Mouse (Mus musculus) CD4-positive, CD25-positive, alpha-beta regulatory T cell, adult 9 weeks (primary cell): ENCODE results near the gene Srd5a1. TPM values are rescaled to one million over a fixed set of nuclear protein-coding genes. Genes with fewer than 3 reads are reported as not detected.

Experiments used
- polyA plus RNA-seq: library from polyadenylated mRNA; unstranded; fragments of 100-300 nt; shearing (Covaris generic); gene quantifications from one replicate; pipeline ENCODE4 v1.2.1, GENCODE M21; 2017

Srd5a1 gene
- polyA plus RNA-seq: 1.2 TPM

GRCm38 (mm10) chr13:69611398-69612174 is at the start of gene Srd5a1:
Gene Srd5a1, minus strand, starts transcription at chr13:69611442.

GRCm38 (mm10) chr13:69534334-69534653 is 76.9 kb downstream of the Srd5a1 start, which contains the start of gene Tent4a:
Gene Tent4a, minus strand, starts transcription at chr13:69534617.

GRCm38 (mm10) chr13:69533405-69534333 is 77.6 kb downstream of the Srd5a1 start, which contains the start of gene Nsun2:
Gene Nsun2, plus strand, starts transcription at chr13:69533746.

Other genes with a start within 250 kb of the Srd5a1 start
- 26.8 TPM for gene Nsun2, start 77.7 kb downstream of the Srd5a1 start, polyA plus RNA-seq
- 1.8 TPM for gene Tent4a, start 76.8 kb downstream of the Srd5a1 start, polyA plus RNA-seq
- gene Ube2ql1, start 128.4 kb upstream of the Srd5a1 start, polyA plus RNA-seq: not detected
- 180 TPM for gene Med10, start 191.0 kb upstream of the Srd5a1 start, polyA plus RNA-seq